Mouse (Mus musculus) left cerebral cortex, postnatal 4 days (tissue): ENCODE measurements around the gene Muc3a. TPM values are rescaled to one million over a fixed set of nuclear protein-coding genes. Genes with fewer than 3 reads are reported as not detected.

Experiments used
- total RNA-seq, 2 experiments: library from RNA; stranded (reverse); gene quantifications; 2 replicates each; pipeline ENCODE4 v1.2.3; 2021

Muc3a gene
- total RNA-seq, 2 experiments from 2014 or later: 0.60 to 1.5 TPM

Other genes starting within 250 kb of the Muc3a start
- under 1 TPM; 0.46 to 0.54 TPM for gene Cldn15, start 245.8 kb downstream of the Muc3a start, total RNA-seq
- 10 to 100 TPM; 46.7 to 52.1 TPM for gene Plod3, start 225.4 kb downstream of the Muc3a start, total RNA-seq
- 10 to 100 TPM; 90.8 to 93.9 TPM for gene Znhit1, start 224.4 kb downstream of the Muc3a start, total RNA-seq
- gene Vgf, start 186.0 kb downstream of the Muc3a start, total RNA-seq: 10 to 100 TPM; 48.5 to 78.9 TPM
- gene Ap1s1, start 166.3 kb downstream of the Muc3a start, total RNA-seq: 100 to 1,000 TPM; 193 to 208 TPM
- under 1 TPM; 0.60 TPM for gene Serpine1, start 140.1 kb downstream of the Muc3a start, total RNA-seq
- 1 to 10 TPM; 4.1 to 5.6 TPM for gene Trim56, start 96.2 kb downstream of the Muc3a start, total RNA-seq
- not detected for gene Muc3, start 63.1 kb downstream of the Muc3a start, total RNA-seq
- 10 to 100 TPM; 60.3 to 67.8 TPM for gene Ache, start 75.1 kb upstream of the Muc3a start, total RNA-seq
- 10 to 100 TPM; 17.3 to 21.8 TPM for gene Ufsp1, start 82.2 kb upstream of the Muc3a start, total RNA-seq
- gene Srrt, start 95.3 kb upstream of the Muc3a start, total RNA-seq: 100 to 1,000 TPM; 214 to 236 TPM
- gene Trip6, start 102.0 kb upstream of the Muc3a start, total RNA-seq: 1 to 10 TPM; 7.1 to 8.0 TPM
- 10 to 100 TPM; 28.8 to 31.5 TPM for gene Slc12a9, start 121.2 kb upstream of the Muc3a start, total RNA-seq
- 10 to 100 TPM in 1 of 2 experiments, 1 to 10 TPM in 1; 9.4 to 10.2 TPM for gene Ephb4, start 137.7 kb upstream of the Muc3a start, total RNA-seq